Mouse (Mus musculus) mouse trophoblast stem cell (cell line): Measurements from ENCODE around the gene Rnd1.

Experiments
- in situ Hi-C, 2 experiments: fragments of 300-500 bp; cut with MseI, MboI; formaldehyde crosslinking; loops; 2 replicates in 1 of 2; 3 replicates in 1 of 2; pipeline ENCODE4 v1.15.1; 2025

The Rnd1 gene

GRCm38 (mm10) chr15:98640157-98640556 is 37.1 kb downstream of the Rnd1 start:
- in situ Hi-C loops = no loop called here

GRCm38 (mm10) chr15:98637155-98637554 is 40.1 kb downstream of the Rnd1 start:
- in situ Hi-C loops = no loop called here

DNA sequence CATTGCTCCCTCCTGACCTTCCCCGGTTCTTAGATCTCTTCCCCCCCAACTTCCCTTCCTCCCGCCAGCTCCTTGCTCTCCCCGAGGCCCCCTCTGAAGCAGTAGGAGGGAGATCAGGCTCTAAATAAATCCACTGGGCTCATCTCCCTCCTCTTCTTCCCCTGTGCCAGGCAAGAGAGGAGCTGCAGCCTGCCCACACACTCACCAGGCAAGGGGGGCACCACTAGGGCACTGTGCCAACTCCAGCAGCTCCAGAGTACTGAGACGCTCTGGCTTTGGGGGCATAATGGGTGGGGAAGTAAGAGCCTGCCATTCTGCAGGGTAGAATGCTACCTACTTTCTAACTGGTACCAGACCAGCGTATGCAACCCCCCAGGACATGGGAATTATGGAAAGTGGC is 40.7 kb downstream of the Rnd1 start:
- in situ Hi-C loops = no loop called here

DNA sequence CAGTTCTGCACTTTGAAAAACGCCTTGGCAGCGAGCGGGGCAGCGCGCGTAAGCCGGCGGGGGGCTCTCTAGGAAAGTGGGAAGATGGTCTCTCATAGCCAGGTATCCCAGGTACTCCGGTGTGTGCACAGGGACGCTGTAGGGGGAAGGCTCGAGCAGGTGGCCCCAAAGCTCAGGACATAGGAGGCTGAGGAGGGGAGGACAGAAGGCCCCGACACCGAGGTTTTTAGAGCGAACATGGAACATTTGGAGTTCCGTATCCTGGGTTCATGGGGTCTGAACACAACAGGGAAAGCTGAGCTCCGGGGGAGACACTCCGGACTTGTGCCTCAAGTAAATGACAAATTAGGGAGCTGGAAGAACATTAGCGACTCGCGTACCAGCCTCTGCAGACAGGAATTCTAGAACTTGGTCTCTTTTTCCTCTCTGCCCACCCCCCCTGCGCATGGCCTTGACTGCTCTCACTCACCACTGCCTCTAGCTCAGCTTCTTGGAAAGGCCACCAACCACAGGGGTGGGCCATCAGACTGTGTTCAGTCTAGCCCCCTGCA is 41.9 kb downstream of the Rnd1 start:
- in situ Hi-C loops = no loop called here

- in situ Hi-C loops = no loop called here
Measured at GRCm38 (mm10) chr15:98634541-98635081, 42.6 kb downstream of the Rnd1 start.

GRCm38 (mm10) chr15:98633822-98634470 is 43.3 kb downstream of the Rnd1 start:
- in situ Hi-C loops = no loop called here

GRCm38 (mm10) chr15:98632921-98633320 is 44.3 kb downstream of the Rnd1 start:
- in situ Hi-C loops = no loop called here

- in situ Hi-C loops = no loop called here
Measured at GRCm38 (mm10) chr15:98632107-98632744, 45.0 kb downstream of the Rnd1 start.

DNA sequence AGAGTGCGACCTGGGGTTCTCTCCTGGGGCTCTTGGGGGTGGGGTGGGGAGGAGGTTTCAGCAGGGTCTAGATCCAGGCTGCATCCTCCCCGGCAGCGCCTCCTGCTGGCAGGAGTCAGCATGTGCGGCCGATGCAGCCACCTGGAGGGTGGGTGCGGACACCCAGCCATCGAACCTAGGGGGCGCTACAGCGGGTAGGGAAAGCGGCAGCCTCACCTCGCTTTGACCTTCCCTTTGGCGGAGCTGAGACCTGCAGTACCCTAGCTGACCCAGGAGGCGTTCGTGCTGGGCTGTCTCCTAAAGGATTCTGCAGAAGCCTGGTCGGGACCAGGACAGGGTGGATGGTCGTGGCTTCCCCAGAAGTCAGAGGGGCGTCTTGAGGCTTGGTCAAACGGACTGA is 45.8 kb downstream of the Rnd1 start:
- in situ Hi-C loops = no loop called here

GRCm38 (mm10) chr15:98630540-98630939 is 46.7 kb downstream of the Rnd1 start, which contains the start of gene Cacnb3:
Cacnb3 (plus strand) TSS chr15:98630840.
- in situ Hi-C loops = no loop called here

DNA sequence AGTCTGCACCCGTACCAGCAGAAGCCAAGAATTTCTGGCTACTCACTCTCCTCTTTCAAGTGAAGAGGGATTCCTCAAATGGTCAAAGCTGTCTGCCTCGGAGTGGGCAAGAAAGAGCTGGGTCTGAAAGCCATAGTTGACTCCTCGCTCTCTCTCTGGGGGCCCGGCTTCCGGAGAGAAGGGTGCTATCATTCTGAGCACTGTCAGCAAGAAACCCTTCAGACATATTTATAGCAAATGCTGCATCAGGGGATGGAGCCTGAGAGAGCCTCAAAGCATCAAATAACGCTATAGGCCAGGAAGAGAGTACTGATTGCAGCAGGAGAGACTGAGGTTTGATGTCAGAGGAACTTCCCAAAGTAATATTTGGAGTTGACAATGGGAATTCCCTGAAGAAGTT is 47.8 kb downstream of the Rnd1 start:
- in situ Hi-C loops = no loop called here

DNA sequence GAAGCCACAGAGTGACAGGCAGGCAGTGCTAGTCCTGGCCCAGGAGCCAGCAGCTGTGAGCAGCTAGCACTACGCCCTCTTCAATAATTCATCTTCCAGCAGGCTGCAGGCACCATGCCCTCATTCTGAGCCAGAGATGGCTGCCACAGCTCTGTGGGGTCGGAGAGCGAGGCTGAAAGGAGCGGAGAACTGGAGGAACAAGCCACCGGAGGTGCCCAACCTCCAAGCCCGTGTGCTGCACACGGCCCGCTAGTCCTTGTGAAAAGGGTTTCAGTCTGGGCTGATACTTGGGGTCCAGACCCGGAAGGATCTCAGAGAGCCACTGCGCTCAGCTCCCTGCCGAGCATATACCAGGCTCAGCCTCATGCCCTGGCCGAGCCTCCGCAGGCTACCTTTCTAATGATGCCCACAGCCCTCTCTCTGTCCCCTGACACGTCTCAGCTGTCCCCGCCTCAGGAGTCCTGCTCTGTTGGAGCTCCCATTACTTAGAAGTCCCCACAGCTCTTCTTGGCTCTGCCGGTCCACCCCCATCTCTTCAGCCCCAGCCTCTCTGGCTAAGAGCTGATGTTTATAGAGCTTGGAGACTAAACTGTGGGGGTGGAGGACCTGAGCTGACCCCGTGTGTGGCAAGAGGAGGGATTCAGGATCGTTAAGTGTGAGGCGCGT is 48.5 kb downstream of the Rnd1 start:
- in situ Hi-C loops = no loop called here

GRCm38 (mm10) chr15:98626487-98627212 is 50.6 kb downstream of the Rnd1 start:
- in situ Hi-C loops = no loop called here

- in situ Hi-C loops = no loop called here
Measured at GRCm38 (mm10) chr15:98626078-98626477, 51.2 kb downstream of the Rnd1 start.

DNA sequence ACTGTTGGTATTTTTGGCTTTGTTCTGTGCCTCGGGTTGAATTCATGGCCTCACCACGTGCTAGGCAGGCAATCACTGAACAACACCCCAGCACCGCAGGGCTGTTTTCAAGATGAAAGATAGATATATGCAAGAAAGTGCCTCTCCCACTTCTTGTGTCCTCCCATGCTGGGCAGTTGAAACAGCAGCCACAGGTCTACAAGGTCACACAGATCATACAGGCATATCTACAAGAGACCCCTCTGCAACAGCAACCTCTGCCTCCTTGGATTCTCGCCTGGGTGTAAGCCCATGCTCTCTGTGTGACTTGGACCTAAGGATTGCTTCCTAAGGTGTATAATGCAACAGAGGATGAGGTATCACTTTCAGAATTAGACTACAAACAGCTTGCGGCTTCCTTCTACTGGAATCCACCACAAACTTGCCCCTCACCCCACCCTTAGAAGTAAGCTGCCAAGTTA is 53.9 kb downstream of the Rnd1 start:
- in situ Hi-C loops = no loop called here

DNA sequence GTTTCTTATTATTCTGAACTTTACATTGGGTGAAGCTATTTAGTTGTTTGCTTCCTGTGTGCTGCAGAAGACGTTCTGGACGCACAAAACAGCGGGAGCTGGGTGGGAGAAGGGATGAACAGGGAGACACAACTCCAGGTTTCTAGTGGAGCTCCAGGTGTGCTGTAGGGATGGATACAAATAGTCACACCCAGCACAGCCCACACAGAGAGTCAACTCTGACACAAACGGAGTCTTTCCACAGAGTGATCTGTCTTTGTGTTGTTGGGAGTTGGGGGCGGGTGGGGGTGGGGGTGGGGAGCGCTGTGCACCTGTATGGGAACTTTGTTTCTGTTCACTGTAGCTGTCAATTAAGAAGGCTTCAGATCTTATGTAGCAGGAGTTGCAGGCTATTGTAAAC is 54.5 kb downstream of the Rnd1 start:
- in situ Hi-C loops = no loop called here

- in situ Hi-C loops = no loop called here
Measured at GRCm38 (mm10) chr15:98622199-98622598, 55.1 kb downstream of the Rnd1 start.

- in situ Hi-C loops = loop anchor here (5.0 kb wide), 2 partner anchors 35 to 40 kb away; no protein-coding TSS in a partner anchor
Measured at GRCm38 (mm10) chr15:98617176-98617537, 60.1 kb downstream of the Rnd1 start.

- in situ Hi-C loops = loop anchor here (5.0 kb wide), 2 partner anchors 34 to 39 kb away; no protein-coding TSS in a partner anchor
Measured at GRCm38 (mm10) chr15:98616362-98617175, 60.7 kb downstream of the Rnd1 start.

GRCm38 (mm10) chr15:98615751-98616150 is 61.5 kb downstream of the Rnd1 start:
- in situ Hi-C loops = loop anchor here (5.0 kb wide), 2 partner anchors 33 to 38 kb away; no protein-coding TSS in a partner anchor
